Mouse (Mus musculus): Measurements from ENCODE around the gene Uhrf1bp1l. TPM values are rescaled to one million over a fixed set of nuclear protein-coding genes. Genes with fewer than 3 reads are reported as not detected.

Gene Uhrf1bp1l
- total RNA-seq, 2 experiments from 2014 or later = 15.2 to 15.3 TPM

DNA sequence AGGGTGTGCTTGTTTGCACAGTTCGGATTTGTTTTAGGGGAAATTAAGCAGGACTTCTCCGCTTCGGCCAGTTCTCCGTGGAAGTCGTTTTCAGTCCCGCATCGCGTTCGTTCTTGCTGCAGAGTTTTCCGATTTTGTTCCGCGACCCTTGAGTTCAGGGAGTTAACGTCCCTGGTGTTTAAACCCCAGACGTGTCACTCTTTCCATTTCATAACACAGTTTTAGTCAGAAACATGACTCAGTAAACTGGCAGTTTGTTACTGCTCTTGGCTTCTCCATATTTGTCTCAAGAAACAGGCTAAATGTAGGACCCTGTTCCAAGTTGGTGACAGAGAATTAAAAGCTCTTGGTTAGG is 852 bp downstream of the Uhrf1bp1l start:
- no peak for DNase-seq

DNA sequence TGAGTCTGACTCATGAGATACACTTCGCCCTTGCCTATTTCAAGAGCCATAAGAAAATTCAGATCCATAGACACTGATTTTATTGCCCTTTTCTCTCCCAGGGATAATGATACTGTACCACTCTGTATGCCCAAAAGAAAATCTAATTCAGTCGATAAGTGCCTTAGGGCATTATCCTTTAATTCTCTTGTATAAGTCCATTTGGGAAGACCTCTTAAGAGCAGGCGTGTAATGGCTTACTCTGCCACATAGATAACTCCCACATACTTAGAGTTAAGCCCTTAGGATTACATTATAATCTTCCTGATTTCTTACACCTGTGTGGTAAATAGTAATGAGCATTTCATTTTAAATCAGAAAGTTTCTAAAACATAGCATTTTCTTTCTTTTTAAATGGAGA is 1.8 kb downstream of the Uhrf1bp1l start:
- no peak for DNase-seq

DNA sequence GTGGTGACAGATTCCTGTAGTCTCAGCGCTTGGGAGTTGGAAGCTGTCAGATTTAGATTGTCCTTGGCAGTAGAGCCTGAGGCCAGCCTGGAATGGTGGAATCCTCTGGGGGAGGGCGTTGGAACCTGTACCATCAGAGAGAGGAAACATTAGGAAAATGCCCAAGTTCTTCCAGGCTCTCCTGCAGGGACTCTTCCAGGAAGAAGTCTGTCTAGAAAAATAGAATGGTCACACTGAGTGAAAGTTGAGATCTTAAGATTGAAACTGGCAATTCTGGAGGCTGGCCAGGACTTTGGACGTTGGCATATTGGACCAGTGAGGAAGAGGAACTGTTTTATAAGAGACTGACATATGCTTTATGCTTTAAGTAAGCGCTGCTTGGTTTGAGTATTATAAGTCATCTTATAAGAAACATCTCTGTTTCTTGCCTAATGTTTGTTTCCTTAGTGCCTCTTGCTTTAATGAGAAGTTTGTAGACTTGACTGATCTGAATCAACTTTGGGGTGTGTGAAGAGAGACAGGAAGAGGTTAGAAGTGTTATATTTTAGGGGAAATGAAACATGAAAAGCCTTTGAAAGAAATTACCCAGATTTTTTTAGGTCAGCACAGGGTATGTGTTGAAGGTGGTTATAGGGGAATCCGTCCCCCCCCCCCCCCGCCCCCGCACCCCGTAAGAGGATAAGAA is 2.6 kb downstream of the Uhrf1bp1l start:
- no peak for DNase-seq

DNA sequence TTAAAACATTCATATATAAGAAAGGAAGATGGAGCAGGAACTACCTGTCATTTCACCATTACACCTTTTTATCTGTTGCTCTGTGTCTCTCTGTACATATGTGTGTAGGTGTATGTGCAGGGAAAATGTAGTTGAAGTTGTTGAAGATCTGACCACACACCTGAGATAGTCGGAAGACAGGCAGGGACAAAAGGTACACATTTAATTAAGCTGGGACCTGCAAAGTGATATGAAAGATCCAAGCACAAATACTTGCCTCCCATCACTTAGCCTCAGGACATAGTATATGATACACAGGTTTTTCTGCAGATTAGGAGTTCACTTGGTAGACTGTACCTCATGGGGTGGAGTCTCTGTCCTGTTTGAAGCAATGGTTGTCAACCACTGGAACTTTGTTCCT is 3.1 kb downstream of the Uhrf1bp1l start:
- no peak for DNase-seq

DNA sequence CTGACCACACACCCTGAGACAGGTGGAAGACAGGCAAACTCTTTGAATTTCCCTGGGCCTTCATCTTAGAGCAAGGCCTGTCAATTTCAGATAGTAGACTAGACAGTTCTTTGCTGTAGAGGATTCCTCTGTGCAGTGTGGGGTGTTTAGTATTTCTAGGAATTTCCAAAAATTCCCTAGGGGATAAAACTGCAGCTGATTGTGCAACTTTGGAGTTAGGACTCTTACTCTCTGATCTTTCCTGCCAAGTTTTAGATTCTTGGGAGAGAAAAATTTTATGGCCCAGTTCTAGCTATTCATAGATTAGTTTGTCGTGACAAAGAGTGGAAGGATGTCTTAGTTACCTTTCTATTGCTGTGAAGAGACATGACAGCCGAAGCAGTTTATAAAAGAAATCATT is 3.8 kb downstream of the Uhrf1bp1l start:
- no peak for DNase-seq

DNA sequence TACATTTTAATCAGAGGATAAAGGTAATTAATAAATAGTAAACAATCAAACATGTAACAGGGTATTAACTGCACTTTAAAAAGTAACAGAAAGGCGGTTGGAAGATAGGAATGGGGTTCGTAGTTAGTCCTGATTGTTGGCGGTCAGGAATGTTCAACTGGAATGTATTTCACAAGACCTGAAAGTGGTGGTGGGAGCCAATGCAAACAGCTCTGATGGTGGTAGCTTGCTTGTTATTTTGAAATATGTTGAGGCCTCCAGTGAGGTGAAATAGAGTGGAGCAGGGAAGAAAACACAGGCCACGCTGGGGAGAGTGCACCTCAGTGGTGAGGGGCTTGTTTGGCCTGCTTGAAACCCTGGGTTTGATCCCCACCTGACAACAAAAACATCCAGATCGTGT is 6.3 kb downstream of the Uhrf1bp1l start:
- DNase-seq = no peak

DNA sequence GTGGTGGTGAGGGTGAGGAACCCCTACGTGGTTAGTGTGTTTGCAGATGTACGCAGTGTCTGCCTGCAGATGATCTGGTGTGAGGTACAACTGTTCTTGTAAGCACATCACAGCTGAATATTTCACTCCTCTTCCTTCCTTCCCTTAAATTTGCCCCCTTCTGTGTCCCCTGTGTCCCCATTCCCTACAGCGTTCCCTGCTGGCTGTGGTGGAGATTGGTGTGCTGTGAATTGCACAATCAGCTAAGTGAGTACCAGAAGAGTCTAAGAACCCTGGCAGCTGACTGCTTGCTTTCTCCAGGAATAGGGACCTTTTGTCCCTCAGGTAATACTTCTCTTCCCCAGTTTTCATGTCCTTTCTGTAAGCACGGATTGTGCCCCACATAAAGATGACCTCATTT is 10.4 kb downstream of the Uhrf1bp1l start:
- DNase-seq = no peak

DNA sequence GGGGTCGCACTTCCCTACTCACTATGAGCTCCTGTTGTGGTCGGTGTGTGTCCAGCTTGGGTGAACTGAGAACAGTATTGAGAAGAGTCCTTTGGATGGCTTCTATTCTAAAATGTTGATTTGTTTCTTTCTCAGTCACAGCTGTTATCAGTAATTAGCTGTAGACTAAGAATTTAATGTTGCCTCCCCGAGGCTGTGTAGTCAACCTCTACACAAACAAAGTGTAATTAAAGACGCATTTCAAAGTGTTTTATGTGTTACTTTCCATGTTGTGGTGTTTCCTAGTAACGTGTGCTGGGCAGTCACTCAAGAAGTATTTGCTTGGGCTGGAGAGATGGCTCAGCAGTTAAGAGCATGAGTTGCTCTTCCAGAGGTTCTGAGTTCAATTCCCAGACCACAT is 16.0 kb downstream of the Uhrf1bp1l start:
- no peak for DNase-seq

DNA sequence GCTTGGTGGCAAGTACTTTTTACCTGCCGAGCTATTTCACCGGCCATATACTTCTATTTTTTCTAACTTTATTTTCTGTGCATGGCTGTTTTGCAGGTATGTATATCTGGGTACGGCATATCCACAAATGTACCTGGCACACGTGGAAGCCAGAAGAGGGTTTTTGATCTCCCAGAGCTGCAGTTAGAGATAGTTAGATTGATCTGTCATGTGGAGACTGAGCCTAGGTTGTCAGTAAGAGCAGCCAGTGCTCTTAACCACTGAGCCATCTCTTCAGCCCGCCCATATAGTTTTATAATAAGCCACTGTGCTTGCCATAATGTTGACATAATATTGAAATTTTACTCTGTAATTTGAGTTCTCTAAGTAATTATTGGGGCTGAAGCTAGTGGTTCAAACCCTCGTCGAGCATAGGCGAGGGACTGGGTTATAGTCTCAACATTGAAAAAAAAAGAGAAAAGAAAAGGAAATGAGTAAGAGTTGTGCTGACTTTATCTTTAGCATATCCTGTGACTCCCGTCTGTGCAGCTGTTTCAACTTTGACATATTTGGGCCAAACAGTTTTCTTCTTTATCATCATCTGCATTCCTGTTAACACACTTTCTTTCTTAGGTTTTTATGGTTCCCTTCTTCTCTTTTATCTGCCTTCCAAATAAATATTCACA is 19.8 kb downstream of the Uhrf1bp1l start:
- no peak for DNase-seq

DNA sequence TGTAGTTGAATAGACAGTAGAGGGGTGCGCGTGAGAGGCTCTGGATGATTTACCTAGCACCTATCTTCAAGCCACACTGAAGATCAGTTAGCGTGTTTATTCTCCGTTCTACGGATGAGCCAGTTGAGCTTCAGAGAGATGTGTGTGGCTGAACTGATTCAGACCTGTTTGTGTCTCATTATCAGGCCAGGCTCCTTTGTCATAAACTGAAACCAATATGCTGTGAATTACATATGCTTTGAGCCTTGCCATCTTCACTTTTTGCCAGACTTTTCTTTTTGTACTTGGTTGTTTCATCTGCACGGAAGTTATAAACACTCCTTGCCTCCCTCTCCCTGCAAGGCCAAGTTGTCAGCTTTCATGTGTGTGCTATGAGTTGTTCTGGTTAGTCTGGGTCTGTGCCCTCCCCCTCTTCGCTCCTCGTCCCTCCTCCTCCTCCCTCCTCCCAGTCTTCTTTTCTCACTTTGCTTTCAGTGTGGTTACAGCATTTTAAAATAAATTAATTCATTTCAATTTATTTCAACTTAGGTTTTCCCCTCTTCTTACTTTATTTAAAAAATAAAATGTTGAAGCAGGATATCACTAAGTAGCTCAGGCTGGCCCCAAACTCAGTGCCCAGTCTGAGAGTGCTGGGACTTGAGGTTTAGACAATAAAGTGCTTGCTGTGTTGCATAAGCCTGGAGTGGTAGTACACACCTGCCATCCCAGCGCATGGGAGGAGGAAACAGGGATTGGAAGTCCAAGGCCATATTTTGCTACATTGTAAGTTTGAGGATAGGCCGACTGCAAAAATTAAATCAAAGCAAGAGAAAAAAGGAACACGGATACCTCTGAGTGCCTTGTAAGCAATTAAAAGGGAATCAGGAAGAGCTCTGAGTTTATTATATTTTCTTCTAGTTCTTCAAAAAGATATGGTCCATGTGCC is 21.3 kb downstream of the Uhrf1bp1l start:
- no peak for DNase-seq

DNA sequence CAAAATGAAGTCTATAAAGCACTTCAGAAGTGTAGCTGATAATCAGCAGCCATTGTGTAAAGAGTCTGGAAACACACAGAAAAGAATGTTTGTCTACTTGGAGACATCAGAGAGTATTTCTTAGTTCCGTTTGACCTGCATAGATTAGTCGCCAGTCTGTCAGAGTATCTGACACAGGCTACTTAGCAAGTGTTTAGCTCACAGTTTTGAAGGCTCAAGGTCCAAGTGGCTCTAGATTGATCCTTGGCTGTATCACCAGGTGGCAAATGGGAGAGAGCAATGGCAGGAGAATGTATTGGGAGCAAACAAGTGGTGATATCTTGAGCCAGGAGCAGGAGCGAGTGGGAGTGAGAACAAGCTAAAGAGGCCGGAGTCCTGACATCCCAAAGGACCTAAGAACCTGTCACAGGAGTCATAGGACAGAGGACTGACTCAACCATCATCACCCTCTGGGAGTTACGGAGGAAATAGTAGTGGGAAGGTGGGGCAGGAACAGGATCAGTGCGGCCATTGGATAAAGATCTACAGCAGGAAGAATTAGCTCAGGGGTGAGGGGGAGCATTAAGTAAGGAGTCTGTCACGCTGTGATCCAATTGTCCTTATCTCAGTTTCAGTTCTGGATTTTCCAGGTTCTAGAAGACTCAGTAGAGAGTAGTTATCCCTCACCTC is 23.7 kb downstream of the Uhrf1bp1l start:
- no peak for DNase-seq

DNA sequence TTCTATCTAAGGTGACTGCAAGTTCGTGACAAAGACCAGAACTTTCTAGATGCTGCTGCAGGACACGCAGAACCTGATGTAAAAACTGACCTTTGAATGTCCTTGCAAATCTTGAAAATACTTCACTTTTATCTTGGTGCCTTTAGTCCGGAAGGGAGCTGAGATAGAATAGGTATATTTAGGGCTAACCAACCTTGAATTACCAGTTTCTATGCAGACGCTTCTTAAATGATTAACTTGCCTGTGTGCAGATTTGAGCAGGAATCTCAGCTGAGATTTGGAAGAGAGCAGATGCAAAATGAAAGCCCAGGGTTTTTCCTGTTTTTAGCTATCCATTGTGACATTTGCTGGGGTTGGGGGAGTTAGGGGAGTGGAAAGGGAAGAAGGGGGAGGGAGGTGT is 24.3 kb downstream of the Uhrf1bp1l start:
- DNase-seq = no peak

DNA sequence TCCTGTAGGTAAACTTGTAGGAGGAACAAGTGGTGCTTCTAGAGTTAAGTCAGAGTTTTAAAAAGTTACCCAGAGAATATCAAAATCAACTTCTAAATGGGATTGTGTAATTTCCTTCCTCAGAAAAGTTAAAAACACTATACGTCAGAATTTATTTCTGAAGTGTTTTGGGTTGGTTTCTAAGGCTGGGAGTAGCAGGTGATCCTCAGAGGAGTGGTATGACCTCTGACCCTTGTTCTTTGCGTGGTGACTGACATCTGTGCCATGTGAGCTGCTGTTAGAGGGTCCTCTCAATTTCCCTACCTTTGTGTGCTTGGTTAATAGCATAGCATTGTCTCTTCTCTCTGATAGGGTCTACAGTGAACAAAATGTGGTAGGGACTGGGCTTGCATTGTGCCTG is 27.1 kb downstream of the Uhrf1bp1l start:
- no peak for DNase-seq

DNA sequence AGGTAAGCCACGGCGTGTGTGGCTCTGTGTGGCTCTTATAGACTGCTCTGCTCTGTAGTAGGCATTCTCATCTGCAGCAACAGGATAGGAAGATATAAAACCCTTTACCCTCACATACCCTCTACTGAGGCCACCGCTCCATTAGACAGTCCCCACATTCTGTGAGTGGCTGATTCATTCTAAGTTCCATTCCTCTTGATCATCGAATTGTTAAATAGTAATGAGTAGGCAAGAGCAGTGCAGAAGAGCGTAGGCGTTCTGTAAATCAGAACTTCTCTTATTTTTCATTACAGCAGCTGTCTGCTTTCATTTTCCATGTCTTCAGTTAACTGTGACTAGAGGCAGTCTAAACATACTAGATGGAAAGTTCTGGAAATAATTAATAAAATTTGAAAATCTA is 31.2 kb downstream of the Uhrf1bp1l start:
- no peak for DNase-seq

DNA sequence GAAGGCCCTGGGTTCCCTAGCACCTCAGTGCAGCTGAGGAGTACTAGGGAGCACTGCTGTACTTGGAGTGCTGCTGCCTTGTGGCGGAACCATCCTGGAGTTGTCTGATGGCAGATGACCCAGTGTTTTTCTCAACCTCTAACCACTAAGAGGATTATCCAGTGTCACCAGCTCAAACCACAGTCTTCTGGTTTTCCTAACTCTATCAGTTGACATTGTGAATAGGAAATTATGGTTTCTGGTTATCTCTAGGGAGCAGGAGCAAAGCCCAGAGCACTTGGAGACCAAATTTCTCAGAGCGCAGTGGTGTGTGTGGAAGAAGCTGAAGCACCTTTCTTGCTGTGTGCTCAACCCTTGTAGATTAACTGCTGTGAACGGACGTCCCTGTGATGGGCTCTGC is 47.1 kb downstream of the Uhrf1bp1l start:
- DNase-seq = no peak

DNA sequence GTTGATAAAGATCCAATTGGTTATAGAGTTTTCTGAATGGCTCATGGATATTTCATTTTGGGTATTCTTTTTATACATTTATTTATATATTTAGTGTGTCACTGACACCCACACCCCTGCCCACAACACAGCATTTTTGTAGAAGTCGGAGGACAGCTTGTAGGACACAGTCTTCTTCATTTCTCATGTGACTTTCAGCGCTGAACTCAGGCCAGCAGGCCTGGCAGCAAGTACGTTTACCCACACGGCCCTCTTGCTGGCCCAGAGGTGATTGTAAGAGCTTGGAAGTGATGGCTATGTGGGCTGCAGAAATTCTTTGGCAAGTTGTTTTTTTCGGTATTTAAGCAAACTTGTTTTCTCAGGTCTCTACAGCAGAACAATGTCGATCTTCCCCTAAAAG is 49.3 kb downstream of the Uhrf1bp1l start:
- DNase-seq = no peak

DNA sequence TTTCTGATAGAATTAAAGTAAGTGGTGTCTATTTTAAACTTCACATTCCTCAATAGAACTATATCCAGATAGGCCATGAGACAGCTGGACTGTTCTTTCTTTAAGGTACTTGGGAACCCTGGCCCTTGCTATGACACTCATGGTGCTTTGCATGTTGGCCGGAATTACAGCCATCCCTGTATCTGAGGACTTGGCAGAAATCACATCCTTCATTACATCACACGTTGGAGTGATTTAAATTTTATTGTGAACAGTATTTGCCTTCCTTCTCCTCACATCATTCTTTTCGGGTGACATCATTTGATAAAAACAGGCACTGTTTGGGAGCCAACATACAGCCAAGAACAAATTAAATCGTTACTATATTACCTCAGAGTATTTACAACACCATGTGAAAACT is 74.4 kb downstream of the Uhrf1bp1l start:
- DNase-seq = no peak

DNA sequence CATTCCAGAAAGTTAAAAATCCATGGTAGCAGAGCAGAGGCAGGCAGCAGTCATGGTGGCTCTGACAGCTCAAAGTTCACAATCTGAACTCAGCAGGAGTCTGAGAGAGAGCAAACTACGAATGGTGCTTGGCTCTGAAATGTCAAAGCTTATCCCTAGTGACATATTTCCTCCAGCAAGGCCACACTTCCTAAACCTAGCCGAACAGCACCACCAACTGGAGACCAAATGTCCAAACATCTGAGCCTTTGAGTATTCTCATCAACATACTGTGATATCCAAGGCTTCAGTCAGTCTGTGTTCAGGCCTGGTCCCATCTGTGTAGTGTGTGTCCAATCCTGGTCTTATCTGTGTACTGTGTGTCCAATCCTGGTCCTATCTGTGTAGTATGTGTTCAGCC is 79.1 kb downstream of the Uhrf1bp1l start:
- DNase-seq = no peak

DNA sequence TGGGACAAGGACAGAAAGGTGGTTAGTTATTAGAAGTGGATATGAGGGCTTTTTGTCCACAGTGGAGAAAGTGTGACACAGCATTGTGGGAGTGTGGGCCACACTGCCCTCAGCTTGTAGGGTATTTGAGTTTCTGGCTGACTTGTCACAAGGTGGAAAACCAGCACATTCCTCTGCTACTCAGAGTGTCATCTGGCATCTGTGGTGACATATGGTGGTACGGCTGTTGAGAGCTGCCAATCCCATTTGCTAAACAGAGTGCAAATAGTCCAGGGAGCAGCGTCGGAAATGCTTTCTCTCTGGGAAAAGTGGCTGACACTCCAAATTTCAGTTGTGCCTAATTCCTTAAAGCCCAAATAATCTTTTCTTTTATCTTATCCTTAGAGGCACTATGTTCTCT is 82.1 kb downstream of the Uhrf1bp1l start:
- no peak for DNase-seq

DNA sequence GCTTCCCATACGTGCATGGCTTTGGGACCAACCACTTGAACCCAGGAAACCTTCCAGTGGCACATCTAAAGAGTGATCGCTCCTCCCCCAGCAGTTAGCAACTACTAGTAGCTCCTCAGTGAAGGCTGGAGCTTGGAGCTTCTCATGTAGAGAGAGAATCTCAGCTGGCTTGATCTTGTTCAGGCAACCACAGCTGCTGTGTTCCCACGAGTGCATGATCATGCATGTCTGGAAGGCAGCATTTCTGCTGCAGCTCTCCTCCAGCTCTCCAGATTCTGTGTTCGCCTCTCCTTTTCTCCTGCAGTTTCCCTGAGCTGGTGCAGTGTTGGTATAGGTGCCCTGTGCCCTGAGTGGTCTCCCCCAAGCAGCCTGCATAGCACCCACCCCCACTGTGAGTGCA is 87.5 kb downstream of the Uhrf1bp1l start:
- no peak for DNase-seq

DNA sequence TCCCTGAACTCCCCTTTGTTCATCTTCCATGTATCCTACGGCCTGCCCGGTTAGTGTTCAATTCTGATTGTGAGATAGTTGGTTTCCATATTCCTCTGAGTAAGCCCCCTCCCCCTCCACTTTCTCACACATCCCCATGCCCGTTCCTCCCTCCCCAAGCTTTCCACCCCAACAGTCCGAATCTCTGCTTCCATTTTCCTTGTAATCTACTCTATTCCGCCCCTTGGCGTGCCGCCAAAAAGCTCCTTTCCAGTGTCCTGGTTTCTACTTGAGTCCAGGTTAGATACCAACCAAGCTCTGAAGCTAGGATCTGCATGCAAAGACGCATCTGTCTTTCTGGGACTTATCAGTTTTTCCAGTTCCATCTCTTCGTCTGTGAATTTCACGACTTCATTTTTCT is 88.4 kb downstream of the Uhrf1bp1l start:
- DNase-seq = no peak

DNA sequence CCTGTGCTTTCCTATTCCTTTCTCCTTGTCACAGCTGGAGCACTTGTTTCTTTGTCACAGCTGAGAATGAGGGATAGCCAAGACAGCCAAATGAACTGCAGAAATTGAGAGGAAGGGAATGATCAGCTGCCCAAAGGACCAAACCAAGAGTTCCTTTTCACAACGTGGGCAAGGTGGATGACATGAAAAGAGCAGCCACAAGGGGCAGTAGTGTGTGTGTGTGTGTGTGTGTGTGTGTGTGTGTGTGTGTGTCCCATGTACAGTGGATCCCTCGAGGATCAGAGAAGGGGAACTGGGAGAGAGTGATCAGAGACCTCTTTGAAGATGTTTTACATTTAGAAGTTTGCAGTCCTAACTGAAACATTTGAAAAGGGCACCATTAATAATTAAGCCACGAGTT is 92.7 kb downstream of the Uhrf1bp1l start:
- no peak for DNase-seq

DNA sequence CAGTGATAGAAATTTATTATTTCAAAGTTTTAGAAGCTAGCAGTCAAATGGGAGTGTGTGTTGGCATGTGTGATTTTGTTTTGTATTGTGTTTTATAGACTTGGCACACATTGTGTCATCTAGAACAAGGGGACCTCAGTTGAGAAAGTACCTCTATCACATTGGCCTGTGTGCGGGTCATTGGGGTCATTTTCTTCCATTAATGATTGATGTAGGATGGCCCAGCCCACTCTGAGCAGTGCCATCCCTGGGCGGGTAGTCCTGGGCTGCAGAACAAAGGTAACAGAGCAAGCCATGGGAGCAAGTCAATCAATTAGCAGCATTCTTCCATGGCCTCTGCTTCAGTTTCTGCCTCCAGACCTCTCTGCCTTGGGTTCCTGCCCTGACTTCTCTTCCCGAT is 94.0 kb downstream of the Uhrf1bp1l start:
- no peak for DNase-seq
